Mouse (Mus musculus): ENCODE measurements around the gene Cnpy3. TPM values are rescaled to one million over a fixed set of nuclear protein-coding genes. Genes with fewer than 3 reads are reported as not detected.

Cnpy3 gene
- polyA plus RNA-seq, 1 experiment from 2014 or later, result 62.5 TPM

DNA sequence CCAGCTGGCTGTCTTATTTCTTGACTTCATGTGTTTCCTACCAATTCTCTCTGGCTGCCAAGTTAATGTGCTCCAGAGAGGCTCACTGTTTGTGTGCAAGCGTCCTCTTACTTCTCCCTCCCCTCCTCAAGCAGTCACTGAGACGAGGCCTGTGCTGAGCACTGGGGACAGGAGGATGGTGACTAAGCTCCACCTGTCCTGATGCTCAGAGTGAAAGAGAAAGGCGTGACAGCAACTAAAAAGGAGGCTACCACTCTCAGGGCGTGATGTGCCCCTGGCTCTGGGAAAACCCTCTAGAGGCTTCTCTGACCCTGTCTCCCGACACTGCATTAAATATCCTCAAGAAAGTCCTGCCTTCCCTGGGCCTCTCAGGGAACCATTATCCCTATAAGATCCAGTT is 2.7 kb downstream of the Cnpy3 start:
- WGBS, result 91% methylated on average over 5 of the region's 5 CpGs
- no peak for ATAC-seq (ENCODE audit: low read depth)
- Histone ChIP-seq H3K4me1 (ENCODE audit: control insufficient read depth, insufficient read depth, low read length) (peaks cover 7% of the 10 kb centered on the region), H3K4me3 (ENCODE audit: low read depth, low read length) (no peak overlapping the region), H3K9me3 (ENCODE audit: control insufficient read depth, low read length) (no peaks in the 10 kb centered on the region), H3K9ac (replicated peaks; ENCODE audit: low read depth, low read length) (no peak overlapping the region), H3K27me3 (ENCODE audit: control insufficient read depth, insufficient read depth, low read length) (no peaks in the 10 kb centered on the region), H3K36me3 (ENCODE audit: control insufficient read depth, insufficient read depth, low read length) (0 out of 2 replicates have a peak, but pooled peaks cover 4% of the 10 kb centered on the region), H3K4me2 (ENCODE audit: low read depth, low read length) (no peak overlapping the region), H3K27ac (ENCODE audit: low read depth, low read length) (no peak overlapping the region)

- Histone ChIP-seq H3K4me2 (ENCODE audit: low read depth, low read length) (no peak overlapping the region), H3K4me3 (ENCODE audit: low read depth, low read length) (no peak overlapping the region), H3K4me1 (ENCODE audit: control insufficient read depth, insufficient read depth, low read length) (peaks cover 7% of the 10 kb centered on the region), H3K9ac (replicated peaks; ENCODE audit: low read depth, low read length) (no peak overlapping the region), H3K27ac (ENCODE audit: low read depth, low read length) (no peak overlapping the region), H3K27me3 (ENCODE audit: control insufficient read depth, insufficient read depth, low read length) (no peaks in the 10 kb centered on the region), H3K36me3 (ENCODE audit: control insufficient read depth, insufficient read depth, low read length) (peaks cover 9% of the 10 kb centered on the region; the same call in 1 of the 2 replicates), H3K9me3 (ENCODE audit: control insufficient read depth, low read length) (no peaks in the 10 kb centered on the region)
- 90% methylated on average over 2 of the region's 2 CpGs for WGBS
- no peak for ATAC-seq (ENCODE audit: low read depth)
Observed at GRCm38 (mm10) chr17:46747806-46748205, 4.2 kb downstream of the Cnpy3 start.

GRCm38 (mm10) chr17:46747234-46747633 is 4.8 kb downstream of the Cnpy3 start:
- ATAC-seq (ENCODE audit: low read depth), result no peak
- Histone ChIP-seq H3K36me3 (ENCODE audit: control insufficient read depth, insufficient read depth, low read length) (peaks cover 10% of the 10 kb centered on the region; the same call in 1 of the 2 replicates), H3K4me1 (ENCODE audit: control insufficient read depth, insufficient read depth, low read length) (peaks cover 7% of the 10 kb centered on the region), H3K27ac (ENCODE audit: low read depth, low read length) (no peak overlapping the region), H3K4me2 (ENCODE audit: low read depth, low read length) (no peak overlapping the region), H3K9ac (replicated peaks; ENCODE audit: low read depth, low read length) (no peak overlapping the region), H3K27me3 (ENCODE audit: control insufficient read depth, insufficient read depth, low read length) (no peaks in the 10 kb centered on the region), H3K9me3 (ENCODE audit: control insufficient read depth, low read length) (no peaks in the 10 kb centered on the region), H3K4me3 (ENCODE audit: low read depth, low read length) (no peak overlapping the region)
- WGBS, result 83% methylated on average over 8 of the region's 8 CpGs

DNA sequence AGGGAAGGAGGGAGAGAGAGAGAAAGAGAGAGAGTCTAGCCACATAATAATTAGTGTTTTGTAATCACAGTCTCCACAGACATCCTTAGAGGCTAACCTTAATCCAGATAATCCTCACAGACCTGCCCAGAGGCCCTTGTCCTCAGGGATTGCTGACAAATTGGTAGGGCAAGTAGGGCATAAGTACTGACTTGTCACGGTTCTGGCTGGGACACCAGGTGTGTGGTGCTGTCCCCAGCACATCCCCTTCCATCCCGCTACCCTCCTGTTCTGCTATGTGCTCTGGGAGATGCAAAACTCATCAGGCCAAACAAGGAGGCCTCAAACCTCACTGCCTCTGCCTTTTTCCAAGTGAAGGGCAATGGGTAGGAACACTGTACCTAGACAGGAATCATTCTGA is 6.5 kb downstream of the Cnpy3 start:
- H3K27me3 ChIP-seq (ENCODE audit: control insufficient read depth, insufficient read depth, low read length), result no peaks in the 10 kb centered on the region
- WGBS, result 93% methylated on average over 2 of the region's 2 CpGs

GRCm38 (mm10) chr17:46742986-46743385 is 9.0 kb downstream of the Cnpy3 start:
- peaks cover 10% of the 10 kb centered on the region; the same call in 1 of the 2 replicates for H3K36me3 ChIP-seq (ENCODE audit: control insufficient read depth, insufficient read depth, low read length)
- ATAC-seq (ENCODE audit: low read depth), result no peak
- 90% methylated on average over 9 of the region's 9 CpGs for WGBS
- H3K4me2 ChIP-seq (ENCODE audit: low read depth, low read length), result no peak overlapping the region
- no peaks in the 10 kb centered on the region for H3K27me3 ChIP-seq (ENCODE audit: control insufficient read depth, insufficient read depth, low read length)
- no peaks in the 10 kb centered on the region for H3K4me1 ChIP-seq (ENCODE audit: control insufficient read depth, insufficient read depth, low read length)
- H3K27ac ChIP-seq (ENCODE audit: low read depth, low read length), result no peak overlapping the region
- no peak overlapping the region for H3K4me3 ChIP-seq (ENCODE audit: low read depth, low read length)
- no peaks in the 10 kb centered on the region for H3K9me3 ChIP-seq (ENCODE audit: control insufficient read depth, low read length)
- H3K9ac ChIP-seq (replicated peaks; ENCODE audit: low read depth, low read length), result no peak overlapping the region

More for the DNA sequence above, 6.5 kb downstream of the Cnpy3 start:
- no peak for ATAC-seq (ENCODE audit: low read depth)
- Histone ChIP-seq H3K4me3 (ENCODE audit: low read depth, low read length) (no peak overlapping the region), H3K4me1 (ENCODE audit: control insufficient read depth, insufficient read depth, low read length) (peaks cover under 1% of the 10 kb centered on the region), H3K4me2 (ENCODE audit: low read depth, low read length) (no peak overlapping the region), H3K27ac (ENCODE audit: low read depth, low read length) (no peak overlapping the region), H3K9ac (replicated peaks; ENCODE audit: low read depth, low read length) (no peak overlapping the region), H3K36me3 (ENCODE audit: control insufficient read depth, insufficient read depth, low read length) (peaks cover 10% of the 10 kb centered on the region; the same call in 1 of the 2 replicates), H3K9me3 (ENCODE audit: control insufficient read depth, low read length) (no peaks in the 10 kb centered on the region)

DNA sequence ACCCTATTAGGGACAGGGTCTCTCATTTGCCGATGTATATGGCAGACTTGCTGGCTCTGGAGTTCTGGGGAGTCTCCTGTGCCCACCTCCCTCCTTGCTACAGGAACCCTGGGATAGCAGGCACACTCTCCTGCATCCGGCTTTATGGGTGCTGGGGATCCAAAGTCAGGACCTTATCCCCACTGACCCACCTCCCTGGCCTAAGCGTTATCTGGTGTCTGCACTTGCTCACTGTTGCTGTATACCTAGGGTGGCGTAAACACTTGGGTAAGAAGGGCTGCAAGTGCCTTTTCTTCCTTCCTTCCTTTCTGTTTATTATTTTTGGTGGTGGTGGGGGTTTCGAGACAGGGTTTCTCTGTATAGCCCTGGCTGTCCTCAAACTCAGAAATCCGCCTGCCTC is 10.7 kb downstream of the Cnpy3 start:
- ATAC-seq (ENCODE audit: low read depth), result no peak
- peaks cover 10% of the 10 kb centered on the region; the same call in 1 of the 2 replicates for H3K36me3 ChIP-seq (ENCODE audit: control insufficient read depth, insufficient read depth, low read length)
- WGBS, result 96% methylated on average over 6 of the region's 6 CpGs
- H3K4me1 ChIP-seq (ENCODE audit: control insufficient read depth, insufficient read depth, low read length), result no peaks in the 10 kb centered on the region
- H3K4me3 ChIP-seq (ENCODE audit: low read depth, low read length), result no peak overlapping the region
- no peaks in the 10 kb centered on the region for H3K27me3 ChIP-seq (ENCODE audit: control insufficient read depth, insufficient read depth, low read length)
- H3K27ac ChIP-seq (ENCODE audit: low read depth, low read length), result no peak overlapping the region
- H3K4me2 ChIP-seq (ENCODE audit: low read depth, low read length), result no peak overlapping the region
- H3K9ac ChIP-seq (replicated peaks; ENCODE audit: low read depth, low read length), result no peak overlapping the region
- H3K9me3 ChIP-seq (ENCODE audit: control insufficient read depth, low read length), result no peaks in the 10 kb centered on the region

- no peak overlapping the region for H3K4me2 ChIP-seq (ENCODE audit: low read depth, low read length)
- no peak for ATAC-seq (ENCODE audit: low read depth)
- no peak overlapping the region for H3K27ac ChIP-seq (ENCODE audit: low read depth, low read length)
- peaks cover 8% of the 10 kb centered on the region for H3K36me3 ChIP-seq (ENCODE audit: control insufficient read depth, insufficient read depth, low read length)
- H3K9ac ChIP-seq (replicated peaks; ENCODE audit: low read depth, low read length), result no peak overlapping the region
- no peaks in the 10 kb centered on the region for H3K4me1 ChIP-seq (ENCODE audit: control insufficient read depth, insufficient read depth, low read length)
- no peaks in the 10 kb centered on the region for H3K27me3 ChIP-seq (ENCODE audit: control insufficient read depth, insufficient read depth, low read length)
- no peak overlapping the region for H3K4me3 ChIP-seq (ENCODE audit: low read depth, low read length)
- WGBS, result 66% methylated on average over 10 of the region's 10 CpGs
- H3K9me3 ChIP-seq (ENCODE audit: control insufficient read depth, low read length), result no peaks in the 10 kb centered on the region
Observed at GRCm38 (mm10) chr17:46736160-46736559, 15.9 kb downstream of the Cnpy3 start.

DNA sequence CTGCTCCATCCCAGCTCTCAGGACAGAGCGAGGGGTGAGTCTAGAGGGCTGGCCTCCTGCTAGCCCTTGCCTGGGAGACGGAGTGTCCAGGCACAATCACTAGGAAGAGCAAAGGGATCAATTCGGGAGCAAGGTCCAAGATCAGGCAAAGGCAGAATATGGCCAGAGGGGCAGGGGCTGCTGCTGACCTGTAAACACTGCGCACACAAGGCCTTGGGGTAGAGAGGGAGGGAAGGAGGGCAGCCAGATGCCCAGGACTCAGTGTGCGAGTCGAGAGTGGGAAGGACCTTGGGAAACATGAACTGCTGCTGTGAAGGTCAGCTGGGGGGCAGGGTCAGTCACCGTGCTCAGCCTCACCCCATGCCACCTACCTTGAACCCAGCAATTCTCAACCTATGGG is 16.7 kb downstream of the Cnpy3 start:
- H3K4me3 ChIP-seq (ENCODE audit: low read depth, low read length), result no peak overlapping the region
- H3K4me1 ChIP-seq (ENCODE audit: control insufficient read depth, insufficient read depth, low read length), result no peaks in the 10 kb centered on the region
- H3K9ac ChIP-seq (replicated peaks; ENCODE audit: low read depth, low read length), result no peak overlapping the region
- no peaks in the 10 kb centered on the region for H3K27me3 ChIP-seq (ENCODE audit: control insufficient read depth, insufficient read depth, low read length)
- WGBS, result 92% methylated on average over 7 of the region's 7 CpGs
- ATAC-seq (ENCODE audit: low read depth), result no peak
- H3K4me2 ChIP-seq (ENCODE audit: low read depth, low read length), result no peak overlapping the region
- no peaks in the 10 kb centered on the region for H3K9me3 ChIP-seq (ENCODE audit: control insufficient read depth, low read length)
- no peak overlapping the region for H3K27ac ChIP-seq (ENCODE audit: low read depth, low read length)
- peaks cover 8% of the 10 kb centered on the region for H3K36me3 ChIP-seq (ENCODE audit: control insufficient read depth, insufficient read depth, low read length)

DNA sequence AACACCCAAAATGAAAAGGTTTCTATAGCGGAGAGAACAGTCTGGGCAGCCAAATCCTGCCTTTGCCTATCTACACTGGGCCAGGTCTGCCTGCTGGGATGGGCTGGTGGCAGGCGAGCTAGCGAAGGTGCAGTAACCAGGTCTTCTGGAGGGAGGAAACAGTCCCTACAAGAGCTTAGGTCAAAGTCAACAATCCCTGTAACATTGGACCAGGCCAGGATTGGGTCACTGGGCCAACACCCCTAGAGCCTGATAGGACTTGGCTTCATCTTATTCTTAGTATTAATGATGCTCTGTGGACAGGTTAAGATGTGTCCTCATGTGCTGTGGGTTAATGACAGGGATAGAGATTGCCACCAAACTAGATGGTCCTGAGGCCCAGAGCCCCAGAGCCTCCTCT is 18.0 kb downstream of the Cnpy3 start:
- no peak overlapping the region for H3K4me3 ChIP-seq (ENCODE audit: low read depth, low read length)
- H3K9ac ChIP-seq (replicated peaks; ENCODE audit: low read depth, low read length), result no peak overlapping the region
- peaks cover 8% of the 10 kb centered on the region for H3K36me3 ChIP-seq (ENCODE audit: control insufficient read depth, insufficient read depth, low read length)
- 96% methylated on average over 3 of the region's 3 CpGs for WGBS
- no peaks in the 10 kb centered on the region for H3K27me3 ChIP-seq (ENCODE audit: control insufficient read depth, insufficient read depth, low read length)
- no peak overlapping the region for H3K27ac ChIP-seq (ENCODE audit: low read depth, low read length)
- no peak overlapping the region for H3K4me2 ChIP-seq (ENCODE audit: low read depth, low read length)
- no peaks in the 10 kb centered on the region for H3K9me3 ChIP-seq (ENCODE audit: control insufficient read depth, low read length)
- no peaks in the 10 kb centered on the region for H3K4me1 ChIP-seq (ENCODE audit: control insufficient read depth, insufficient read depth, low read length)
- ATAC-seq (ENCODE audit: low read depth), result no peak

Data from neural tube, embryonic 14.5 days (tissue).